Mouse (Mus musculus): ENCODE results near the gene Zfp318. TPM values are rescaled to one million over a fixed set of nuclear protein-coding genes. Genes with fewer than 3 reads are reported as not detected.

Gene Zfp318
- total RNA-seq, 1 experiment from 2014 or later = 260 TPM

DNA sequence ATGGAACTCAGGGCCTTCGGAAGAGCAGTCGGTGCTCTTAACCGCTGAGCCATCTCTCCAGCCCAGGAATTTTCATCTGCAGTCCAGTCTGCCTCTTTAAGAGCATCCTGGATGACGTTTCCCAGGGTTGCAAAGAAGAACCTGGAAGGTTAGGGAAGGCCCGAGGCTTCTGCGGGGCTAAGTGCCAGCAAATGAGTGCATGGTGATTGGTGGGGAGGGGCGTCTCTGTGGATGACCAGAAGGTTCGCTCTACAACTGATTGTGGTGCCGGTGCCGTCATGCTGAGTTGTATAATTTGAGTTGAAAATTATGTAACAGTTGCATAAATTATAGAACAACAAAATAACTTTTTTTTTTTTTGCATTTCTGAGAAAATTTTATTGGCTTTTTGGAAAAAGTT, 55.6 kb downstream of the Zfp318 start:
- ATAC-seq (ENCODE audit: extremely low read depth, insufficient number of reproducible peaks, low FRiP score, poor library complexity, severe bottlenecking) = no peak

DNA sequence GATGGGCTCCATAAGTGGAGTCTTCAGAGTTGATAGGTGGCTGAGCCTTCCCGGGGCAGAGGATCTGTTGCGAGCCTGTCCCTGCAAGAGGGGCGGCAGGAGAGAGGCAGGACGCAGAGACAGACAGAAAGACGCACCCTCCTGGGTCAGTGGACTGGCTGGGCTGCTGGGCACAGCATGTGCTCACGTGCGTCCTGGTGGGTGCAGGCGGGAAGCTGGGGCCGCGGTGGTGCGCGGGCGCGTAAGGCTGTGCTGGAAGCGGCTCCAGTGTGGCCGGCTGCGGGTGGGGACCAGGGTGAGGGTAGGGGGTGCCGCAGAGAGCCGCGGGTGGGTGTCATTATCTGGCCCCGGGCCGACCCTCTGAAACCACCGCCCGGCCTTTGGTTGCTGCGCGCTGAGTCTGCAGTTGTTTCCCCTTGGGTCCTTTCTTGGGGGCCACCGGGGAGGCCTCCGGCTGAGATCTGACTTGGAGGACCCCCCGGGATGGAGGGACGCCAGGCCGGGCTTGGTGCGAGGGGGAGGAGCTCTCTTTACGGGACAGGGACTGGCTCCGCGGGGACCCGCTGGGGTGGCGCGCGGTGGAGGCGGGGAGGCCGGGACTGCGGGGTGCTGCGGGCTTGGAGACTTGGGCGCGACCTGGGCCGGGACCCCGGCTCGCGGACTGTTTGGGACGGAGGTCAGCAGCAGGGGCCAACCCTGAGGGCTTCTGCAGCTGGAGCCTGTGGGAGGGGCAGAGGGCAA, 61.5 kb downstream of the Zfp318 start:
- no peak for ATAC-seq (ENCODE audit: extremely low read depth, insufficient number of reproducible peaks, low FRiP score, poor library complexity, severe bottlenecking)

DNA sequence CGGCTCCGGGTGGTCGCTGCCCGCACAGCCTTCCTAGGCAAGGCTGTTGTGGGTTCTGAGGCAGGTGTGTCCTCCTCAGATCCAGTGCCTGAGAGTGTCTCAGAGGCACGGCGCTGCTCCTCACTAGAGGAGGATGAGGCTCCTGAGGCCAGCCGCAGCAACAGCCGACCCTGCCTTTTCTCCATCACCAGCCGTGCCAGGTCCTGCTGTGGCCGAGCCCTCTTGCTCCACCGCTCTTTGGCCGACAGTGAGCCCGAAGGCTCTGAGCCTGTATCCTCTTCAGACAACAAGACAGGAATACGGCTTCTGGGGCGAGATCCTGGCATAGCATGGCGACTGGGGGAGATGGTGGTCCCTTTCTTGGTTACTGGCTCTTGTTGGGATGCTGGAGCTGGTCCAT, 62.7 kb downstream of the Zfp318 start:
- ATAC-seq (ENCODE audit: extremely low read depth, insufficient number of reproducible peaks, low FRiP score, poor library complexity, severe bottlenecking) = no peak

GRCm38 (mm10) chr17:46452683-46453082, 69.2 kb downstream of the Zfp318 start:
- no peak for ATAC-seq (ENCODE audit: extremely low read depth, insufficient number of reproducible peaks, low FRiP score, poor library complexity, severe bottlenecking)

DNA sequence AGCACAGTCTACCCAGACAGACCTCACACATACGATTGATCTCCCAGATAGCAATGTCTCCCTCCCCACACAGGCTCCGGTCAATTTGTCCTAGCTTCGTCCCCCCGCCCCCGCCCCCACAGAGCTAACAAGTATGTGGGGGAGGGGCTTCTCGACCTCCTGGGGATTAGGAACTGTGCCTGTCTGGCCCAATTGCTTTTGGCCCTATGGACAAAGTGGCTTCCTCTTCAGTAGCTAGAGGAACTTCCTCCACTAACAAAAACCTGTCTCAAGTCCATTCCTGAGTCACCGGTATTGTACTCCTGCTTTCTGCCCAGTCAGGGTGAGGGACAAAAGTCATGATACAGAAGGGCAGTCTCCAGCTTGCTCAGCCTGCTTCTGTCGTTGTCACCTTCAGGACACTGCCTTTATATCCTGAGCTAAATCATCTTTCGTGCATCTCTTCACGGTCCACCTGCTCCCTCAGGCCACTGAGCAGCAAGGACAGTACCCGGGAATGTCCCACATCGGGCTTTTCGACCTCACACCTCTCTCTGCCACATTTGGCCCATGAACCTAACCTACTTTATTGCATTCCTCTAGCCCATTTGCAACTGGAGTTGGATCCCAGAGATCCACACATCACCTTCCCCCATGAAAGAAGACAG, 69.9 kb downstream of the Zfp318 start:
- ATAC-seq (ENCODE audit: extremely low read depth, insufficient number of reproducible peaks, low FRiP score, poor library complexity, severe bottlenecking) = no peak

DNA sequence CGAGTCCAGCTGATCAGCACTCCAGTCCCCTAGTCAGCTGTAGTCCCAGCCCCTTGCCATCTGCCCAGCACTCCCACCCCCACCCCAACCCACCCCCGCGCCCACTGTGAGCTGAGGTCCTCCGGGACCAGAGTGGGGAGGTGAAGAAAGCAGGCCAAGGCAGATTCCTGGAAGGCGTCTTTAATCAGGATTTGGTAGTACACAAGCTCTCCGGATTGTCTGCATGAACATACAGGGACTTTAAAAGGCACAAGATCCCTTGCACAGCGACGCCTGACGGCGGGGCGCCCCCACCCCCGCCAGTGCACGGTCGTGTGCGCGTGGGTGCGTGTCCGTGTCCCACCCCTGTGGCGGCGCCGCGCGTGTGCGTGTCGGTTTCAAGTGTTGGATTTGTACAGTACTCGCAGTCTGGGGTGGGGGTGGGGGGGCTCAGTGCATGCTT, 70.5 kb downstream of the Zfp318 start:
- ATAC-seq (ENCODE audit: extremely low read depth, insufficient number of reproducible peaks, low FRiP score, poor library complexity, severe bottlenecking) = no peak

GRCm38 (mm10) chr17:46454539-46454938, 71.0 kb downstream of the Zfp318 start:
- ATAC-seq (ENCODE audit: extremely low read depth, insufficient number of reproducible peaks, low FRiP score, poor library complexity, severe bottlenecking) = no peak

- no peak for ATAC-seq (ENCODE audit: extremely low read depth, insufficient number of reproducible peaks, low FRiP score, poor library complexity, severe bottlenecking)
Observed at GRCm38 (mm10) chr17:46455110-46455691, 71.7 kb downstream of the Zfp318 start.

- no peak for ATAC-seq (ENCODE audit: extremely low read depth, insufficient number of reproducible peaks, low FRiP score, poor library complexity, severe bottlenecking)
Observed at GRCm38 (mm10) chr17:46457791-46458190, 74.3 kb downstream of the Zfp318 start.

GRCm38 (mm10) chr17:46458439-46458838, 74.9 kb downstream of the Zfp318 start:
- ATAC-seq (ENCODE audit: extremely low read depth, insufficient number of reproducible peaks, low FRiP score, poor library complexity, severe bottlenecking) = no peak

GRCm38 (mm10) chr17:46460673-46461072, 77.1 kb downstream of the Zfp318 start:
- no peak for ATAC-seq (ENCODE audit: extremely low read depth, insufficient number of reproducible peaks, low FRiP score, poor library complexity, severe bottlenecking)

DNA sequence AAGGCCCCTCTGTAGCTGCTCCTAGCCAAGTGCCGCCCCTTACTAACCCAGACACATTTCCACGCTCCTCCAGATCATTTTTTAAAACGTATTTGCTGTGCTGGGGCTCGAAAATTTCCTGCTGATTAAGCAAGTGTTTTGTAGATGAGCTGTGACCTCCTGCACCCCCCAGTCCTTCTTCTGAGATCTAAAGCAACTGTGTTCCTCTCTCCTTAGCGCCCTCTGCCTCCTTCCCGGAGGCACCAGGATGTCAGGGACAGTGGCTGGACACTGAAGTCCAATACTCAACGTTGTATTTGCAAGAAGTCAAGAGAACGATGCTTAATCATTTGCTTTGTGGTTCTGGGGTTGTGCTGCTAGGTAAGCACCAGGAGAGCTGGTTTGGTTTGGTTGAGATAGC, 77.8 kb downstream of the Zfp318 start:
- ATAC-seq (ENCODE audit: extremely low read depth, insufficient number of reproducible peaks, low FRiP score, poor library complexity, severe bottlenecking) = no peak

DNA sequence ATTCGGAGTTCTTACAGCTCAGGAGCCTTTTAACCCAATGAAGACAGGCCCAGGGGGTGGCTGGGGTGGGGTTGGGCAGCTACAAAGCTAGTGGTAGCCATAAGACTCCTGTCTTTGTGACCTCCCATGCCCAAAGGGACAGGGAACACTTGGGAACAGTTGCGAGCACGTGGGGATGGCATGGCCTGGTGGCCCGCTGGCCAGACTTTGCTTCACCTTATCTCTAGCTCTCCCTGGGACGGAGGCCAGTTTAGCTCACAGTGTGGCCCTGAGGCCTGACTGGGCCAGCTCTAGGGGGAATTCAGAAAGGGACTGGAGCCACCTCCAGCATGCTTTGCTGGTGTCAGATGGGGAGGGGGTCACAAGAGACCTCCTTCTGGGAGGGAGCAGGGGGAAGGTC, 78.7 kb downstream of the Zfp318 start:
- no peak for ATAC-seq (ENCODE audit: extremely low read depth, insufficient number of reproducible peaks, low FRiP score, poor library complexity, severe bottlenecking)

DNA sequence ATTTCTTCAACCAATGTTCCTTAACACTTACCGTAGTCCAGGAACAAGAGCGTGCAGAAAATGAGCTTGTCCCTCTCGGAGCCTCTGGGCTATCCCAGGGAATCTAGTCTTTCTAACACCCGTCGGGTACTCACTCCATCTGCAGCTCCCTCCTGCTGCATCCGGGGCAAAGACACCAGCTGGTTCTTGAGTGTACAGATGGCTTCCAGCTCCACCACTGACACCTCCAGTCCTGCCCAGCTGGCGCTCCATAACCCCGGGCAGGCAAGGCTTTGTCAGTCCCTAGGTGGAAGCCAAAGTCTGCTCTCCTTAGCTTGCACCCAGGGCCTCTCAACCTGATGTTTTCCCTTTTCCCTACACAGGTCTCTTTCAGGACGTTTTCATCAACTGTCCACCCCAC, 84.3 kb downstream of the Zfp318 start:
- no peak for ATAC-seq (ENCODE audit: extremely low read depth, insufficient number of reproducible peaks, low FRiP score, poor library complexity, severe bottlenecking)

Other genes starting within 250 kb of the Zfp318 start
- gene Rsph9, start 239.5 kb upstream of the Zfp318 start, total RNA-seq (2017) = not detected in 2 replicates
- 7.1 and 10.6 TPM in 2 replicates for gene Mad2l1bp, start 230.2 kb upstream of the Zfp318 start, total RNA-seq (2017)
- gene Gtpbp2, start 222.7 kb upstream of the Zfp318 start, total RNA-seq (2017) = 181 and 188 TPM in 2 replicates
- 13.2 and 14.4 TPM in 2 replicates for gene Polh, start 181.1 kb upstream of the Zfp318 start, total RNA-seq (2017)
- gene Xpo5, start 180.9 kb upstream of the Zfp318 start, total RNA-seq (2017) = 30.9 and 37.5 TPM in 2 replicates
- gene Polr1c, start 135.7 kb upstream of the Zfp318 start, total RNA-seq (2017) = 23.3 and 25.4 TPM in 2 replicates
- 59.1 and 61.4 TPM in 2 replicates for gene Yipf3, start 135.7 kb upstream of the Zfp318 start, total RNA-seq (2017)
- gene Lrrc73, start 130.2 kb upstream of the Zfp318 start, total RNA-seq (2017) = 0.74 and 1.3 TPM in 2 replicates
- gene Tjap1, start 100.7 kb upstream of the Zfp318 start, total RNA-seq (2017) = 17.2 and 17.8 TPM in 2 replicates
- gene Dlk2, start 86.3 kb upstream of the Zfp318 start, total RNA-seq (2017) = not detected in 2 replicates
- gene Abcc10, start 55.4 kb upstream of the Zfp318 start, total RNA-seq (2017) = 3.1 and 3.4 TPM in 2 replicates
- gene Crip3, start 45.2 kb downstream of the Zfp318 start, total RNA-seq (2017) = 2.3 and 4.3 TPM in 2 replicates
- gene Slc22a7, start 54.7 kb downstream of the Zfp318 start, total RNA-seq (2017) = not detected in 2 replicates
- gene Ttbk1, start 103.9 kb downstream of the Zfp318 start, total RNA-seq (2017) = 2.2 and 2.3 TPM in 2 replicates
- gene Dnph1, start 113.0 kb downstream of the Zfp318 start, total RNA-seq (2017) = not detected in 2 replicates
- 5.5 and 7.9 TPM in 2 replicates for gene Cul9, start 162.7 kb downstream of the Zfp318 start, total RNA-seq (2017)
- gene Srf, start 172.4 kb downstream of the Zfp318 start, total RNA-seq (2017) = 30.5 and 37.6 TPM in 2 replicates
- not detected in 2 replicates for gene Ptk7, start 245.8 kb downstream of the Zfp318 start, total RNA-seq (2017)

Data from neutrophil, adult 5-6 weeks (primary cell).